Mouse (Mus musculus): ENCODE measurements at regions not wholly inside any gene's neighbourhood (a gene's known extent, or its start where the extent isn't known, plus 50 kb on each side); places are given as distances from the start of the nearest gene placed in this dataset.

DNA sequence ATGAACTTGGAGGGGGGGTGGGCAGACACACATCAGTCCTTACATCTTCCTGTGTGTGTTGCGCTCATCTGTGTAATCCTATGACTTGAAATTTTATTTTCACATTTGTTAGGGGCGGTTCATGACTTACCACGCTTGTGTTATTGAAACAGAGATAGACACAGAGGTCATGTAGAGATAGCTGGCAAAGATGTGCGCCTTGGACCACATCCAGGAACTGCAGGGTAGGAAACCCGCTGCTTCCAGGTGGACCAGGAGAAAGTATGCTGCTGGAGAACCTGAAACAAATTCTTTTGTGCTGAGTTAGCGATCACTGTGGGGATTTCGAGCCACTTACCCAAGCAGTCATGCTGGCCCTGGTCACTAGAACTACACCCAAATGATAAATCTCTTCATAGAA is 89.1 kb downstream of the Kcnj2 start:
- DNase-seq (ENCODE audit: low spot score in 2 of 2), result no peak

DNA sequence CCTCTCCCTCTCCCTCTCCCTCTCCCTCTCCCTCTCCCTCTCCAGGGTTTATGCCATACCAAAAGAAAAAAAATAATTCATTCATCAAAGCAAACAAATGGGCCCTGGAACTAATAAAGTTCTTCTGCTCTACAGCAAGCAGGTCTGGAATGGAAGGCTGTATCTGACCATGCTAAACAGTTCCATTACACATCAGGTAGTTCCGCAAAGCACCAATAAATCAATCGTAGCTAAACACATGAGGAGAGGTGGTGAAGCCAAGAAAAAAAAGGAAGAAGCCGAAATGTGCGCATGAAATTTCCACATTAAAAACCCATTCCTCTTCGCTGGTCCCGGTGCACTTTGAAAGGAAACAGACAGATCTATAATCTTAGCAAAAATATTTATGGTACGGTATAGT is 89.8 kb downstream of the Kcnj2 start:
- no peak for DNase-seq (ENCODE audit: low spot score in 2 of 2)

DNA sequence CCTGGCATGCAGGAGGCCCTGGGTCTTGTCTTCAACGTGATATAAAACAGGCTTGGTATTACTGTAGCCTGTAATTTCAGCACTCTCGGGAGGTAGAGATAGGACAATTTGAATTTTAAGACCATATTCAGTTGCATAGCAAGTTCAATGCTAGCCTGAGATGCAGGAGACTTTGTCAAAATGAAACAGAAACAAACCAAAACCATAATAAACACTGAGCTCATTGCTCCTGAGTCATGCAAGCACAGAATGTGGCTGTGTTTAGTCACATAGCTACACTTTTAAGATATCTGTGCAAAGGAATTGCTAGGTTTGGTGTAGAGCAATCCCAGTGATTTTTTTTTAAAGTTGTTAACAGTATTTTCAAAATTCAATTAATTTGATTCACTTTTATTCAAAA is 93.3 kb downstream of the Kcnj2 start:
- DNase-seq (ENCODE audit: low spot score in 2 of 2), result no peak

DNA sequence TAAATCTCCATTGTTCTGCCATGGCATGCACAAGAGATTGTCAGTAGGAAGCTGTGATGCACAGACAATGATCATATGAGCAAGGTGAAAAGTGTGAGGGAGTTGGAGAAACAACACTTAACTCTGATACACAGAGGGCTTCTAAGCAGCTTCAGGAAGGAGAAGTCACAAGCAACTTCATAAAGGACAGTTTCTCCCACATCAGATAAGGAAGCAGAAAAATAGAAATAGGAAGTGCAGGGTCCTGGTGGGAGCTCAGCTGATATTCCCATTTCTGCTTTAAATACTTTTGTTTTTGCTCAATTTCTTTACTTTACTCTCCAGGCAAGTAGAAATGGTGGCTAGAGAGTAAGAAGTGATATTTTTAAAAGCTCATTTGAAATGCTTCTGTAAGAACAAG is 98.9 kb downstream of the Kcnj2 start:
- DNase-seq (ENCODE audit: low spot score in 2 of 2), result no peak

DNA sequence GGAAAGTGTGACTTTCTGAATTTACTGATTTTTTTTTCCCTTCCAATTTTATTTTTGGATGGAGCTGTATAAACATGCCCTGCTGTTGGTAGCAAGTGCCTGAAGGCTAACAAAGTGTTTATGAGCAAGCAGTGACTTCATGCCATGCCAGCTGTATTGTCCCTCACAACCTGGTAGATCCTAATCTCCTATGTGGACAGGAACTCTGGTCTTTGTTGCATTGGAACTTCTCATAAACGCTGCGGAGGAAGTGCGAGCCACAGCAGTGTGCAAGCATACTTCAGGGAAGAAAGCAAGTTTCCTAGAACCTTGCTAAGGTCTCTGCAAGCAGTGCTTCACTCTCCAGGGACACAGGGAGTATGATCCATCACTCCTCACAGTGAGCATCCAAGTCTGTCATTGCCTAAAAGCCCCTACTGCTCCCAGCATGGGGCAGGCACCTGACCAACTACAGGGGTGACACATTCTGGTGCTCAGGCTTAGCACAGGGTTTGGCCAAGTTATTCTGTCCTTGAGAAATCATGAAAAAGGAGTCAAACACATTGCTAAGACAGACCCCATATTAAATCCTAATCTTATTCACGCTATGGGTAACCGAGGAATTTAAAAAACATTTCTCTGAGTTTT is 104.3 kb downstream of the Kcnj2 start:
- no peak for DNase-seq (ENCODE audit: low spot score in 2 of 2)

DNA sequence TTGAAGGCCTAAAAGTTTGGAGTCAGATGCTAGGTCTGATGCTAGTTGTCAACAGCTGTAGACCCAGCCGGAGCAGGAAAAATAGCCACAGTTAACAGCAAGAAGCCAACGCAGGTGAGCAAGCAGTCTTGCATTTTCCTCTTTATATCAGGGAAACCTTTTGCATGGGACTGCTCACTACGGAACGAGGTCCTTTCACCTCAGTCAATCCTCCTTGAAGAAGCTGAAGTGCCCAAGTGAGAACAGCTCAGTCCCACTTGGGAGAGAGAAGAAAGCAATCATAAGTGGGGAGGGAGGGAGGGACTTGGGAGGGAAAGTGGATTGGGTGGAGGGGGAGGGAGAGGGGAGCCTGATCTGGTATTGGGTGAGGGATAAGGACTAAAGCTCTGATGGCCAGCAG is 107.6 kb downstream of the Kcnj2 start:
- DNase-seq (ENCODE audit: low spot score in 2 of 2), result no peak

DNA sequence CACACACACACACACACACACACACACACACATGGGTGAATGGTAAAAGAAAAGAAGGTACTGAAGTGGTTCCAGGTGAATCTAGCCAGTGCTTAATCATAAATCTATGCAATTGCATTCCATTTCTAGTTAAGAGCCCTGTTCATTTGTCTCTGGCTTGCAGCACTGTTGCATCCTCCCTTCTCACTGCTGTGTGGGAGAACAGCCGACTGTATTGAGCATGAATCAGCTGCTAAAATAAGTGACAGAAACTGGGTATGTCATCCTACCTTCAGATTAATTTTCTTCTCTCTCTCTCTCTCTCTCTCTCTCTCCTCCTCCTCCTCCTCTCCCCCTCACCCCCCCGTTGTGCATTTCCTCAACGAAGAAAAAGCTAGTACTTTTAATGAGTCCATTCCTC is 109.6 kb downstream of the Kcnj2 start:
- peak in 1 of 2 experiments; percentile 42 for DNase-seq (ENCODE audit: low spot score in 2 of 2)

DNA sequence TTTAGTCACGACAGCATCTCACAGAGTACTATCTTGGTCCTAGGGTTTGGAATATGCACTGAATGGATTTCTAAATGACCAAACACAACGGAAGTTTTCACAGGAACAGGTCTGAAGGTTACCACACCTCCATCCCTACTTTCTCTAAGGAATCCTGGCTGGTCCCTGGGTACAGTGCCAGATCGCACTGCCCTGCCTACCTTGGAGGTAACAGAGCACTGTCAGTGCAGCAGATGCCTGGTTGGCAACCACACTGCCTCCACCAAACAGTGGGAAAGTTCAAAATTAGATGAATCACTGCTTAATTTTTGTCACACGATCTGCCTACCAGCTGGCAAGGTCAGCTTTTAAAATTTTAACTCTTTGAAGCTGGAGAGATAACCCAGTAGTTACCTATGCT is 111.6 kb downstream of the Kcnj2 start:
- no peak for DNase-seq (ENCODE audit: low spot score in 2 of 2)

DNA sequence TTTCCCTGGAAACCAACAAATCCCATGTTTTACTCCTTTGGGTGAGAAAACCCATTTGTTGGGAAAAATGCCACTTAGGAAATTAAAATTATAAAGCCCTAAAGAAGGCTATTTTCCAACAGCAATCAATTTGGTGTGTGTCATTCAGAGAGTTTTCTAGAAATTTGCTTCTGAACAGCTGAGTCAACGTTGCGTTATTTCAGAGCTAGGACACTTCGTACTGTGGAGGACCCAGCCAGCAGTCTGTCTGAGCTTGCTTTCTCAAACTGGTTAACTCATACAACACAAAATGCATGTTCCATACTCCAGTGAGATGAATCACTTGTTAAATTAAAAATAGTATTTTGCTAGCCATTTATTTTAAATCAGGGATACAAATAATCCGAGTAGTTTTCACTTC is 131.5 kb downstream of the Kcnj2 start:
- no peak for DNase-seq (ENCODE audit: low spot score in 2 of 2)

DNA sequence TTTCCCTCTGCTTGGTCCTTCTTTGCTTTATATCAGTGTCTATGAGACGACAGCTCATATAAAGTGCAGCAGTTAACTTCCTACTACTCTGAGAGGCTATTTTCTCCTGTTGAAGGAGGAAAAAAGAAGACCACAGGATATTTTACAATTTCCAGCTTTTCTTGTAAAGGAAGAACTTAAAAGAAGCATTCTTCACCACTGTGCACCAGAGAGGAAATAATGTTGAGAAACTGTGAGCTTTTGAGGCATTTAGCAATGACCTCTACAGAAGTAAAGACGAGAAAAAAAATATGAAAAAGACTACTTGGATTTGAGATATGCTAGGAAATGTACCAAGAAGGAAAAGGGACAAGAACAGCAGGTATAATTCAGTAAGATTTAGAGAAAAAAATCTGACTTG is 134.5 kb downstream of the Kcnj2 start:
- DNase-seq (ENCODE audit: low spot score in 2 of 2), result no peak

DNA sequence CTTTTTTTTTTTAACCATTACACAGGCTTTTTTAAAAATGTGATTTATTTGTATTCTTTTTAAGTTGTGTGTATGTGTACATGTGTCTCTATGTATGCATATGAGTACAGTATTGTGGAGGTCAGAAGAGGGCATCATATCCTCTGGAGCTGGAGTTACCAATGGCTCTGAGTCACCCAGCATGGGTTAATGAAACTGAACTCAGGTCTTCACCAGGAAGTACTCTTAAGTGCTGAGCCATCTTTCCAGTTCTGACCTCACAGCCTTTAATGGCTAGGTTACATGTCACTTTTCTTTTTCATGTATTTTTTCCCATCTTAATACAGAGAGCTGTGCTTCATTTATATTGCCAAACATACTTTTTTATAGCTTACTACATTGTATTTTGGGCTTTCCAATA is 136.8 kb downstream of the Kcnj2 start:
- no peak for DNase-seq (ENCODE audit: low spot score in 2 of 2)

DNA sequence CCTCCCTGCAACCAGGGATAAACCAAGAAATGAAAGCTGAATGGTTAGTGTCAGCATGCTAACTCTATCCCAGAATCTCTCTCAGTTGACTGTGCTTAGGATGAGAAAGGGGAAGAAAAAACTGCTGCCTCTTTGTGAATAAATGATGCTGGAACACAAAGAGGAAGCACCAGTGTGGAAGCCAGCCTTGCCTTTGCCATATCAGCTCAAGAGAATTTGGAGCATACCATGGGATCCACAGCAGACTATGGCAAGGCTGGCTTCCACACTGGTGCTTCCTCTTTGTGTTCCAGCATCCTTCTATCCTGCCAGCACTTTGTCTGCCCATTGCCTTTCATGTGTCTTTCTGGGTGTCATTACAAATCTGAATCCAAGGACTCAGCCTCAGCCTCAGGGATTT is 144.6 kb downstream of the Kcnj2 start:
- DNase-seq (ENCODE audit: low spot score in 2 of 2), result no peak

DNA sequence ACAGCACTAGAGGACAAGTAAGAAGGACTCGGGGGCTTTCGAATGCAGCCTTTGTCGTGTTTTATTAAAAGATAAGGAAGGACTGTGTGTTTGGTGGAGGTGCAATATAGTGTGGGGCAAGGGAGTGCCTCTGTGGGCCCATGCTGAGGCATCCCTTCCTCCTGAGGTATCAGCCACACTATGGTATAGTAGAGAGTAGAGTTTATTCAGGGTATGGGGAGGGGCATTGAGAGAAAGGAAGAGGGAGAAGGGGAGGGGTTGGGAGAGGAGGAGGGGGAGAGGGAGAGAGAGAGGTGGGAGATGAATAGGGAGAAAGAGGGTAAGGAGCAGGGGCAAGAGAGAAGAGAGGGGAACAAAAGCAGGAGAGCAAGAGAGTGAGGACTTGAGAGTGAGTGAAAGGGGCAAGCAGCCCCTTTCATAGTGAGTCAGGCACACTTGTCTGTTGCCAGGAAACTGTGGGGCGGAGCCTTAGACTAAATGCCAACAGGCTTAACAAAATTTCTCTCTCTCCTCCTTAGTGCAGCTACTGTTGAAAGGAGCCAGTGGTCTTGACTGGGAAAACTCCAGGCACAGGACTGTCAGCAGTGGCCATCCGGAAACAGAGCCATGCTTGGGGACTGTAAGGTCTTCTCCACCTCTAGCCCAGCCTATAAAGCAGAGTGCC is 146.2 kb downstream of the Kcnj2 start:
- DNase-seq (ENCODE audit: low spot score in 2 of 2), result no peak

DNA sequence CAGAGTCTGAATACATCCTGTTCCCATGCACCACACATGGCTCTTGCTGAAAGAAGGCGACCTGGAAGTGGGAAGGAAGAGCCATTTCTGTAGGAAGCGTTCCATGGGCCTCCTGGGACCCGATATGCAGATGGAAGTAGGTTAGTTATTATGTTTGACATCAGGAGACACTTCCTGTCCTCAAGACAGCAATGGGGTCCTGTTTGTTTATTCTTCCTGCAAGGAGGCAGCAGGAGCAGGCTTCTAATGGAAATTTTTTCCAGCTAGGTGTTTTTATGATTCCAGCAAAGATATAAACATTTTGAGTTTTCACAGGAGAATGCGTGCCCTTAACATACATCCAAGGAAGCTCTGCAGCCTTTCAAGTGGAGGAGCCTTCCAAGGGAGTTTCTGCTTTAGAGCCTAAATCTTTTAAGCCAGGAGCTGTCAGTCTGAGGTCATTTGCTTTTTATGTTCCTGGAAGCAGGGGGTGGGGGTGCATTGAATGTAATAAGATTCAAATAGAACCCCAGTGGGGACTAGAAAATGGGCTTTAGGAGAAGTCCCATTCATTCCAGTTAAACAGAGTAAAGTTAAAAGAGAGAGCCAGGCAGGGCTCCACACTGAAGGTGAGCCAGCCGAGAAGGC is 146.9 kb downstream of the Kcnj2 start:
- no peak for DNase-seq (ENCODE audit: low spot score in 2 of 2)

DNA sequence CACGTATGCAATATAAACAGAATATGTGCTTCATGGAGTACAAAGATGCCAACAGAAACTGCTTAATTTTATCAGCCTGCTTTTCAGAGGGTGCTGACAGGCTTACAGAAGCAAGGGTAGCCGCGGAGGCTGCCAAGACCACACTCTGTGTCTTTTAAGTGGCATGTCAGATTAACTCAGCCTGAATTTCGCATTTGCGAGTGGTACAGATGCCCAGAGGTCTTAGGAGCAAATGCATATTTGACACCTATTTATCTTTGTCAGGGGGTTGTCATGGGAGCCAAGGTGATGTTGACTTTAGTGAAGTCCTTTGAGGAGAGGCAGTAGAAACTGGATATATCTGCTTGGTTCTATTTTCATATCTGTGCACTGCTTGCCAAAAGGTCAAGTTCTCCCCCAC is 149.0 kb downstream of the Kcnj2 start:
- DNase-seq (ENCODE audit: low spot score in 2 of 2), result no peak

DNA sequence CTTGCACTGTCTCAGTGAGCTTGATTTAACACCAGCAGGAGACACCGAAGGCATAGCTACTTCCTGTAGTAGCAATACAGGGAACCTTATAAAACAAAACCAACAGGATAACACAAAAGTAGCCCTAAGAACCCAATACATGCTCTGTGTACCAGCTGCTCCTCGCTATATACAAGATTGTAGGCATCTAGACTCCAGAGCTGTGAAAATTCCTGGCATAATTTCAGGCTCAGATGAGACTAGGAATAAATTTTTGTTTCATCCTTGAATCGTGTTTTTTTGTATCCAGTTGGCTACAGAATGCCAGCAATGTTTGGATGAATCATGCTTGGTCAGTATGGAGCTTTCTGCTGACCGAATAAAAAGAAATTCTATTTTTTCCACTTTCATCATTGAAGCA is 157.9 kb downstream of the Kcnj2 start:
- DNase-seq (ENCODE audit: low spot score in 2 of 2), result peak in 1 of 2 experiments; percentile 24

DNA sequence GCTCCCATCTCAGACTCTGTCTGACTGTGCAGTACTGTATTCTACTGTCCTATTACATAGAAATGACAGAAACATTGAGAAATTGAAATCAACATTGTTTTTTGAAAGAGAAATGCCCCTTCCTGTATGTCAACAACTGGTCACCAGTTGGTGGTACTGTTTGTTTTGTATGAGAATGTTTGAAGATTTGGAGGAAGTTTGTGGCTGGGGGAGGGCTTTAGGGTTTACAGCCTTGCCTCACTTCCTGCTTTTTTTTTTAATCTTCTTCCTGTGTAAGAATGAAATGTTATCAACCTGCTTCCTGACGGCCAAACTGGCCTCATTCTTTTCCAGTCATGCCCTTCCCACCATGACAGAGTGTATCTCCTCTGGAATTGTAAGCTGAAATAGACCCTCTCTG is 161.3 kb downstream of the Kcnj2 start:
- no peak for DNase-seq (ENCODE audit: low spot score in 2 of 2)

DNA sequence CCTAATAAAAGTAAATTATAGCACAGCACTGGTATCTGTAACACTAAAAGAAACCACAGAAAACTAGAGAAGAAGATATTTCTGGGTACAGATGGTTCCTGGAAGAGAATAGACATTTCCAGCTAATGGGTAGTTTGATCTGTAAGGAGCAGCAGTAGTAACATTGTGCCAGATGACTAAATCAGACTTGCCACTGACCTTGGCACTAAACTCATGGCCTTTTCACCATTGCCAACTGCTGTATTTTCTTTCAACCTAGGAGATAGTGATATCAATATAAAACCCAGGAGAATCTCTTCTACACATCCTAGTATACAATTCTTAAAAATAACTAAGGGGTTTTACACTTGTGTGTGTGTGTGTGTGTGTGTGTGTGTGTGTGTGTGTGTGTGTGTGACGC is 170.8 kb downstream of the Kcnj2 start:
- no peak for DNase-seq (ENCODE audit: low spot score in 2 of 2)

DNA sequence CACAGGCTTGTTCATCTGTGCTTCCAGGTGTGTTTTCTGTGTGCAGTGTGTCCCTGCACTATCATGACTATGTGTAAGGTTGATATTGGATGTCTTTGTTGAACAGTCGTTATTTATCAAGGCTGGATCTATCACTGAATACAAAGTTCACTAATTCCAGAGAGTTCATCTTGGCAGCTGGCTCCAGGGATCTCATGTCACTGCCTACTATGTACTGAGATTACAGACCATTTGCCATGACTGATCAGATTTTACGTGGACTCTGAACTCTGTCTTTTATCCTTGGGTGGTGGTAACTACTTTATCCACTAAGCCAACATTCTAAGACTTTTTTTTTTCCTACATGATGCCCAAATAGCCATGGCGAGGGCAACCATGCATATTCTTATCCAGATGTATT is 173.8 kb downstream of the Kcnj2 start:
- DNase-seq (ENCODE audit: low spot score in 2 of 2), result no peak

DNA sequence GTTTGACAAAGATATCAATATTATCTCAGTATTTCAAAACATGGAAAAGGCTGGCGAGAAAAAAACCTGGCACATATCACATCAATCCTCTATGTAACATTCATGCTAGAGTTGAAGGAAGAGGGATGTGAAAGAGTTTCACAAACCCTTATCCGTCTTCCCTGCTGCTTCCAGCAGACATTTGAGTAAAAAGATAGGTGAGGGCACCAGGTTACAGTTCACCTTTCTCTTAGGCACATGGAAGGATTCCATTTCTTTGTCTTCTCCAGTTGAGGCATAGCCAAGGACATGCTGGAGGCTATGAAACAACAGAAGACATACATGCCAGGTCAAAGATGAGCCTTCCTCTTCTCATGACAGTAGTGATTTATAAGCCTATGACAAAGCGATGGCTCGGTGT is 186.3 kb downstream of the Kcnj2 start:
- no peak for DNase-seq (ENCODE audit: low spot score in 2 of 2)

DNA sequence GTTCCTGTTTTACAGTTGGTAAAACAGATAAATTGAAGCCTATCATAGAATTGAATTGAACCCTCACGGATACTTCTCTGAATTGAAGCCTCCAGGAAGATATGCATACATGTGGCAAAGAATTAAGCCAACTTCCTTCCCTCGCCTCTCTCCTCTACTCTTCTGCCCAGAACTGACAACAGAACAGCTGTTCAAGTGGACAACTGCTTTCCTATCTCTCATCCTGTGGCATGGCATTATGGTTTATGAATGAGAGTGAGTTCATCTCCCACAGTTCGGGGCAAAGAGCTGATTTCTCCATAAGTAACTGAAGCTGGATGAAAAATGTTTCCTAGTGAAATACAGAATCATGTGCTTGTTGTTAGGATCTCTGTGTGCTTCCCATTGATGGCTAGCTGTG is 190.6 kb downstream of the Kcnj2 start:
- DNase-seq (ENCODE audit: low spot score in 2 of 2), result no peak

DNA sequence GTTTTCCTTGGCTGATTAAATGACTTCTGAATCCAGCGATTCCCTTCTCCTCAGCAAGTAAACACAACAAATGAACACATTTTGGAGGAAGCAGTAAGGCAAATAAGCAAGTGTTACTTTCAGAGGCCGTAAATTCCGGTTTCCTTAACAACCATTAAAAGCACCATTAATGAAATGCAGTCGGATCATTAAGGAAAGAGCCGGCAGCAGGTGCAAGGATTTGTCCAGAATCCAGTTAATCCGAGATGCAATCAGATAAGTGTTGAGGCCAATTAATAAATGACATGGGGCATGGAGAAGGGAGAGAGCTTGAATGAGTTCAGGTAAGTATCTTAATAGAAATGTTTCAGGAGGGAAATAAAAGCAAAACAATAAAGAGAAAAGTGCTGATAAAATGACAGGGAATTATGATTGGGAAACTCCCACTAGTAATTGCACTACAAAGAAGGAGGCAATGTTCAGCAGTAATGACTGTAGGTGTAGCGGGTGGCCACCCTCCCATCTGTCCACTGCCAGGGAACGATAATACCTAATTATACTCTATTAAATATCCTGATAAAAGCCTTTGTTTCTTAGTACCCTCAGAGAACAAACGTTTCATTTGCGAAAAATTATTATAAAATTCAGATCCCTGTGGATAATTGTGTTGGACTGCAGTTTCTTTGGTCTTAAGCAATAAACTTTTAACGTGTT is 194.9 kb downstream of the Kcnj2 start:
- no peak for DNase-seq (ENCODE audit: low spot score in 2 of 2)

DNA sequence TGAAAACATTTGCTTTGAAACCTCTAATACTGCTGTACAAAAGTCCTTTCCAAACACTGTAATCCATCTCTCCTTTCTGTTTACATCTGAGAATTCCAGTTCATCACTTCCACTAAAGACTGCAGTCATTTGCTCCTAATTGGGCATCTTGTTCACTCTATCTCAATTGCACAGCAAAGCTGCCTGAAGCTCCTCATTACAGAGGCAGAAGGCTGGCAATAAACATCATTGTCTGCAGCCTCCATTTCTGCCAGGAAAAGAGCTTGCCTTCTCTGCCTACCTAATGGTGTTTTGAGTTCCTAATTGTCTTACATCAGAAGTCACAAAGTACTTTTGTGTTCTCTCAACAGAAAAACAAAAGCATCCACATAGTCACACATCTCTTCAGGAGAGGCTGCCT is 207.7 kb downstream of the Kcnj2 start:
- no peak for DNase-seq (ENCODE audit: low spot score in 2 of 2)

Data from left cerebral cortex, adult 8-10 months (tissue).